Comparison of ENCODE assay signal across 11 mouse cellular contexts in genomic region chr19:60950056-60950869, GRCm38 (mm10).
DNase-seq lines count a peak whose midpoint lies in the region.
"Had no signal": no experiment of that assay in that cellular context is flagged by ENCODE, and none has a peak within 500 bp of the region (broad histone marks: within the 10 kb centered on the region; RNA-seq: fewer than 3 reads in every experiment).

No protein-coding gene starts in this region.

- H3K9me3 ChIP-seq in heart, embryonic 10.5 days, result no peaks in the 10 kb centered on the region
- H3K9me3 ChIP-seq: hindbrain, embryonic 12.5 days; limb, embryonic 13.5 days had no signal

- peak overlapping the region; percentile 13; the same call in 1 of the 2 replicates for H3K27ac ChIP-seq in heart, embryonic 10.5 days
- H3K27ac ChIP-seq: hindbrain, embryonic 12.5 days; limb, embryonic 13.5 days had no signal

- peaks cover 45% of the 10 kb centered on the region for H3K4me1 ChIP-seq in heart, embryonic 10.5 days

- H3K36me3 ChIP-seq in heart, embryonic 10.5 days, result no peaks in the 10 kb centered on the region
- H3K36me3 ChIP-seq: hindbrain, embryonic 12.5 days; limb, embryonic 13.5 days had no signal

- H3K4me3 ChIP-seq in heart, embryonic 10.5 days, result no peak overlapping the region
- H3K4me3 ChIP-seq: erythroblast, embryonic 14.5 days; hindbrain, embryonic 12.5 days; limb, embryonic 13.5 days had no signal

- no peaks in the 10 kb centered on the region for H3K27me3 ChIP-seq in heart, embryonic 10.5 days (ENCODE audit: insufficient read depth, poor library complexity, severe bottlenecking)
- H3K27me3 ChIP-seq: hindbrain, embryonic 12.5 days; limb, embryonic 13.5 days had no signal

- WGBS in heart, embryonic 10.5 days, result 68% methylated on average over 7 of the region's 7 CpGs

- peak; percentile 33 for DNase-seq in urinary bladder, postnatal 14 days (ENCODE audit: low spot score)
- no peak for DNase-seq in urinary bladder, postnatal 25 days (ENCODE audit: low spot score)
- no peak for DNase-seq in heart, embryonic 10.5 days (ENCODE audit: low spot score)
- peak; percentile 68 for DNase-seq in kidney, postnatal 14 days
- DNase-seq in right cerebral cortex, postnatal 10 days (ENCODE audit: low spot score in 2 of 2), result no peak
- no peak for DNase-seq in cerebellum, postnatal 10 days
- no peak for DNase-seq in cerebellum, adult 9-11 months
- DNase-seq in ovary, adult 18-20 months (ENCODE audit: low spot score), result no peak

Comparison
In these comparisons a context has a peak if more than half of its experiments do, and no peak if none do; other contexts are left out.
1. DNase-seq: peak in urinary bladder, postnatal 14 days (single experiment) and kidney, postnatal 14 days (single experiment); none in urinary bladder, postnatal 25 days (single experiment), heart, embryonic 10.5 days (single experiment), right cerebral cortex, postnatal 10 days (0 of 2), cerebellum, postnatal 10 days (0 of 2), cerebellum, adult 9-11 months (single experiment) and ovary, adult 18-20 months (single experiment).